In genomic region chr4:41633001-41633400, GRCm38 (mm10) we compare ENCODE assay signal across 16 mouse cellular contexts. TPM values are rescaled to one million over a fixed set of nuclear protein-coding genes. Genes with fewer than 3 reads are reported as not detected.
"Had no signal": no experiment of that assay in that cellular context is flagged by ENCODE, and none has a peak within 500 bp of the region (broad histone marks: within the 10 kb centered on the region; RNA-seq: fewer than 3 reads in every experiment).

No protein-coding gene starts in this region.

- H3K36me3 ChIP-seq: liver, embryonic 12.5 days; stomach, embryonic 15.5 days had no signal

- H3K27me3 ChIP-seq: neural tube, embryonic 12.5 days; stomach, embryonic 15.5 days had no signal

- H3K4me2 ChIP-seq: liver, embryonic 12.5 days; midbrain, embryonic 12.5 days; stomach, embryonic 15.5 days had no signal

- ATAC-seq: liver, embryonic 12.5 days; midbrain, embryonic 16.5 days had no signal

- DNase-seq: midbrain, embryonic 14.5 days; right cerebral cortex, postnatal 14 days; thymus, adult 2 months; thymus, postnatal 25 days; thymus, postnatal 4 days had no signal

- H3K9me3 ChIP-seq: liver, embryonic 12.5 days; midbrain, embryonic 10.5 days; midbrain, embryonic 12.5 days; neural tube, embryonic 12.5 days; stomach, embryonic 15.5 days had no signal

- H3K4me3 ChIP-seq: liver, embryonic 12.5 days; midbrain, embryonic 10.5 days; midbrain, embryonic 12.5 days; neural tube, embryonic 12.5 days; stomach, embryonic 15.5 days had no signal

- H3K9ac ChIP-seq: liver, embryonic 12.5 days; liver, embryonic 14.5 days; midbrain, embryonic 12.5 days; neural tube, embryonic 12.5 days; stomach, embryonic 15.5 days had no signal

- H3K27ac ChIP-seq: liver, embryonic 12.5 days; liver, embryonic 14.5 days; midbrain, embryonic 12.5 days; neural tube, embryonic 12.5 days; stomach, embryonic 15.5 days; stomach, postnatal 0 days had no signal

RNA-seq across cellular contexts. Expression of gene Enho, which starts 7.1 kb away (rescaled TPM):
- total RNA-seq: megakaryocyte, adult 5-6 weeks; megakaryocyte-erythroid progenitor cell, adult 5-6 weeks; neutrophil, adult 5-6 weeks had no signal
